Mouse (Mus musculus): Measurements from ENCODE around the gene Traf3ip3. TPM values are rescaled to one million over a fixed set of nuclear protein-coding genes. Genes with fewer than 3 reads are reported as not detected.

Gene Traf3ip3
- polyA plus RNA-seq, 1 experiment = 142 TPM

DNA sequence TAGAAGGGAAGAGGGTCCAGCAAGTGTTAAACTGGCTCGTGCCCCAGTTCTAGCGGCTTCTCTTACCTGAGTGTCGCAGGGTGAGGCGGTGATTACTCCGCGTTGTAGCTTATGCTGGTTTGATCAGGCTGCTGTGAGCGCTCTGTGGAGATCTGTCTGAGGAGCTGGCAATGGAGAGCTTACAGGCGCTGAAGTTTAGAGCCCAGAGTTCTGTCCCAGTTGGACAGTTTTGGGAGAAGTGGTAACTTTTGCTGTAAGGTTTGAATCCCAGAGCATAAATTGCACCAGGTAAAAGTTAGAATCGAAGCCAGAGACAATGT is 27.7 kb downstream of the Traf3ip3 start:
- H3K36me3 ChIP-seq (ENCODE audit: control insufficient read depth, insufficient read depth, low read length) = peaks cover 7% of the 10 kb centered on the region
- TF ChIP-seq CTCF (IDR thresholded peaks at IDR 0.05; ENCODE audit: borderline replicate concordance, control insufficient read depth, extremely low read depth, insufficient read depth, low read length, poor library complexity) = no peak
- TF ChIP-seq POLR2A (IDR thresholded peaks at IDR 0.05; ENCODE audit: control insufficient read depth, extremely low read depth, insufficient read depth, low read length, poor library complexity) = no peak
- DNase-seq = no peak
- H3K27ac ChIP-seq (ENCODE audit: control insufficient read depth, insufficient read depth, low read length) = peak overlapping the region; percentile 84
- peak overlapping the region; percentile 46 for H3K4me3 ChIP-seq (ENCODE audit: control insufficient read depth, insufficient read depth, low read length)
- no peaks in the 10 kb centered on the region for H3K27me3 ChIP-seq (ENCODE audit: control insufficient read depth, insufficient read depth, low read length)
- 13% methylated on average over 9 of the region's 9 CpGs for WGBS
- H3K4me1 ChIP-seq (replicated peaks; ENCODE audit: control insufficient read depth, insufficient read depth, low read length) = peaks cover 22% of the 10 kb centered on the region

DNA sequence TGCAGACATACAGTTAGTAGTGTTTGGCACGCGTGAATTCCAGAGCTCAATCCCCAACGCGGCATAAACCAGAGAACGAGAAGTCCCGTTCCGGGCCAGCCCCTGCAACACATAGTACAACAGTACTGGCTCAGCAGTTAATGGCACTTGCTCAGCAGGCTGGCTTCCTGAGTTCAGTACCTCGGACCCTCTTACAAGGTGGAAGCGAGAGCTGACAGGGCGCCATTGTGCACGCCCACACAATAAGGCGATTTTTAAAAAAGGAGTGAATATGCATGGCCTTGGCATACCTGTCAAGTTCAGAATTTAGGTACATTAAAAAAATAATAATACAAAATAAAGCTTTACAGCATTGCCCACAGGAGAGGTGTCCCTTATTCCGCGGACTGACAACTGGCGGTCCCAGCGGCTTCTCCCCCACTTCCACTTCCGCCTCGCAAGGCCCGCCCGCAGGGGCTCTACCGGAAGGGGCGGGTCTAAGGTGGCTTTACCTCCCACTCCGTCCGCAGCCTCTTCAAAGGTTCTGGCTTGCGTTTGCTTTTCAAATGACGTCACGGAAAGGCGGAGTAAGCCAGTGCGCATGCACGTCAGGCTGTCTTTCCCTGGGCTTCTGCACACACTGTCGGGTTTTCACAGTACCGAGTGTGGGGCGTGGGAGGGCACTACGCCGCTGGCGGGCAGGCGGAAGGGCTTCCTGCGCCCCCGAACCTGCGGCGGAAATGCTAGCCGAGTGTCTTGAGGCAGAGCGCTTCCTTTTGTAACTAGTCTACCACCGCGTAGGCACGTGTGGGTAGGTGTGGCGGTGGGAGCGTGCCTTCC is 28.3 kb downstream of the Traf3ip3 start:
- Histone ChIP-seq H3K36me3 (ENCODE audit: control insufficient read depth, insufficient read depth, low read length) (peaks cover 2% of the 10 kb centered on the region; the same call in 1 of the 2 replicates), H3K4me1 (replicated peaks; ENCODE audit: control insufficient read depth, insufficient read depth, low read length) (peaks cover 26% of the 10 kb centered on the region), H3K27ac (ENCODE audit: control insufficient read depth, insufficient read depth, low read length) (peak overlapping the region; percentile 88), H3K27me3 (ENCODE audit: control insufficient read depth, insufficient read depth, low read length) (no peaks in the 10 kb centered on the region), H3K4me3 (ENCODE audit: control insufficient read depth, insufficient read depth, low read length) (peak overlapping the region; percentile 90)
- WGBS = under 1% methylated on average over 48 of the region's 48 CpGs
- TF ChIP-seq CTCF (IDR thresholded peaks at IDR 0.05; ENCODE audit: borderline replicate concordance, control insufficient read depth, extremely low read depth, insufficient read depth, low read length, poor library complexity) (0 out of 2 replicates have a peak, but pooled peaks have one; percentile 49), POLR2A (IDR thresholded peaks at IDR 0.05; ENCODE audit: control insufficient read depth, extremely low read depth, insufficient read depth, low read length, poor library complexity) (peak; percentile 96)
- DNase-seq = peak; percentile 98

DNA sequence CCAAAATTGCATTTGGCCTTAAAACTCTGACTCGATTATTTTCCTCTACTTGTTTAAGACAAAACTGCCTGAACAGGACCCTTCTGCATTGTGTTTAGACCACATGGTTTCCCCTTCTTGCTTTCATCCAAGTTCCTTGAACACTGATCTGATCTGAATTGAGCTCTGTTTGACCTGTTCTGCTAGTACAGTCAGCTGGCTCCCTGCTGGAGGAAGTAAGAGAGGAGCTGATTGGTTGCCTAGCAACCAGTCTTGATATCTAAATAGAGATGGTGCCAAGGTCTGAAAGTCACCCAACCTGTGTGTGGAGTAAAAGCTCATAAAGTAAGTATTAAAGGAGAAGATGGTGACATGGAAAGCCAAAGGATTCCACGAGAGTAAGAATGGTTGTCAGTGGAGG is 31.6 kb downstream of the Traf3ip3 start:
- no peaks in the 10 kb centered on the region for H3K27me3 ChIP-seq (ENCODE audit: control insufficient read depth, insufficient read depth, low read length)
- no peaks in the 10 kb centered on the region for H3K36me3 ChIP-seq (ENCODE audit: control insufficient read depth, insufficient read depth, low read length)
- H3K4me1 ChIP-seq (replicated peaks; ENCODE audit: control insufficient read depth, insufficient read depth, low read length) = peaks cover 24% of the 10 kb centered on the region
- peak; percentile 35 for DNase-seq
- no peak for TF ChIP-seq POLR2A (IDR thresholded peaks at IDR 0.05; ENCODE audit: control insufficient read depth, extremely low read depth, insufficient read depth, low read length, poor library complexity)
- no peak for TF ChIP-seq CTCF (IDR thresholded peaks at IDR 0.05; ENCODE audit: borderline replicate concordance, control insufficient read depth, extremely low read depth, insufficient read depth, low read length, poor library complexity)
- WGBS = 59% methylated on average over 2 of the region's 2 CpGs
- H3K4me3 ChIP-seq (ENCODE audit: control insufficient read depth, insufficient read depth, low read length) = no peak overlapping the region
- H3K27ac ChIP-seq (ENCODE audit: control insufficient read depth, insufficient read depth, low read length) = peak overlapping the region; percentile 85; the same call in 1 of the 2 replicates

DNA sequence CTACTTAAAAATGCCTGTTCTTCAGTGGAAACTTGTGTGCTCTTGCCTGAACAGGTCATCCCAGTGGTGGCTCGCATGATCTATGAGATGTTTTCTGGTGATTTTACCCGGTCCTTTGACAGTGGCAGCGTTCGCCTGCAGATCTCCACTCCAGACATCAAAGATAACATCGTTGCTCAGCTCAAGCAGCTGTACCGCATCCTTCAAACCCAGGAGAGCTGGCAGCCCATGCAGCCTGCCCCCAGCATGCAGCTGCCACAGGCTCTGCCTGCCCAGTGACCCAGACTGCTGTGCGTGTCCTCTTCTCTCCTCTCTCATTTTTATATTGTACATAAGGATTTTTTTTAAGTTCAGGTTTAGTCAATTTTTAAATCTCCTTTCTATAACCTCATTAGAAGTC is 32.3 kb downstream of the Traf3ip3 start:
- Histone ChIP-seq H3K27ac (ENCODE audit: control insufficient read depth, insufficient read depth, low read length) (peak overlapping the region; percentile 85), H3K4me1 (replicated peaks; ENCODE audit: control insufficient read depth, insufficient read depth, low read length) (peaks cover 18% of the 10 kb centered on the region), H3K36me3 (ENCODE audit: control insufficient read depth, insufficient read depth, low read length) (no peaks in the 10 kb centered on the region), H3K27me3 (ENCODE audit: control insufficient read depth, insufficient read depth, low read length) (no peaks in the 10 kb centered on the region), H3K4me3 (ENCODE audit: control insufficient read depth, insufficient read depth, low read length) (no peak overlapping the region)
- DNase-seq = peak; percentile 57
- TF ChIP-seq POLR2A (IDR thresholded peaks at IDR 0.05; ENCODE audit: control insufficient read depth, extremely low read depth, insufficient read depth, low read length, poor library complexity) (no peak), CTCF (IDR thresholded peaks at IDR 0.05; ENCODE audit: borderline replicate concordance, control insufficient read depth, extremely low read depth, insufficient read depth, low read length, poor library complexity) (no peak)
- WGBS = 50% methylated on average over 7 of the region's 7 CpGs

DNA sequence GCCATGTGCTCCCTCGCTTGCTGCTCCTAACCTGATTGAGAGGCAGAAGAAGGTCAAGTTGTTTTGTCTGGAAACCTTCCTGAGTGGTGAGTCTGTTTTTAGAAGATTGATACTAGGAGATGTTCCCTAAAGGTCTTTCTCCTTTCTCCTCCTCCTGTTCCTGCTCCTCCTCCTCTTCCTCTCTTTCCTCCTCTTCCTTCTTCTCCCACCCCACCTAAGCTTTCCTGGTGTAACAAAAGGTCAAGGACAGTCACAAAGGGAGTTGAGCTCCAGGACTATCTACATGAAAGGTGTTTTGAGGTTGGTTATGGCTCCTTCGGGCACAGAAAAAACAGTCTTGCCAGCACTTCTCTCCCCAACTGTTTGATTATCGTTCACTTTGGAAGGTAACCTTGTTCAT is 33.8 kb downstream of the Traf3ip3 start, which contains the start of gene A130010J15Rik:
A130010J15Rik (plus strand) TSS at position 301 of the 400 bp plus-strand sequence.
- 95% methylated on average over 3 of the region's 3 CpGs for WGBS
- DNase-seq = no peak
- no peaks in the 10 kb centered on the region for H3K36me3 ChIP-seq (ENCODE audit: control insufficient read depth, insufficient read depth, low read length)

DNA sequence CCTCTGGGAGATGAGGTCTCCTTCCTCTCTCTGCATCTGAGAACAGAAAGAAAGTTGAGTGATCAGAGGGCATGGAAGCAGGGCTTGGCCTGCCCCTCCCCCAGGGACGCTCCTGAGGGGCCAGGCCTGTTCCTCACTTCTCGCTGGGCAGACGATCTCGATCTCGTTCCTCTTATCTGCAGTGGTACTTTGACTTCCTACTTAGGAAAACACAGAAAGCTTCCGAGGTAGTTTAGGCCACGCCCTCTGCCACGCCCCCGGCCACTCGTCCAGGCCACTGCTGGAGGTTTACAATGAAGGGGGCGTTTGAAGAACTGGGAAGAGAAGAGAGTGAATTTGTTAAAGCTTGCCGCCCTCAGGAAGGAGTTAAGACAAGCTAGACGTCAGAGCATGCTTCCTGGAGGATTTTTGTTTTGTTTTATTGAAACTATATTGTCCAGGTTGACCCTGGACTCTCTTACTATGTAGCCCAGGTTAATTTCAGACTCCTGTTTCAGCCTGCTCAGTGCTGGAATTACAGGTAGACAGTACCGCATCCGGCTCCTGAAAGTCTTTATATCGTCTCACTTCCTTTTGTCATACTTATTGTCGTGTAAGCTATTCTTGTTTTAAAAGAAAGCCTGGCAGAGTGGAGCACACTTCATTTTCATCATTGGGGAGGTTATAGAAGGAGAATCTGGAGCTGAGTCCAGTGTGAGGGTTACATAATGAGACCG is 41.0 kb downstream of the Traf3ip3 start:
- Histone ChIP-seq H3K4me3 (ENCODE audit: control insufficient read depth, insufficient read depth, low read length) (peak overlapping the region; percentile 7; the same call in 1 of the 2 replicates), H3K27ac (ENCODE audit: control insufficient read depth, insufficient read depth, low read length) (peak overlapping the region; percentile 91), H3K4me1 (replicated peaks; ENCODE audit: control insufficient read depth, insufficient read depth, low read length) (peaks cover 26% of the 10 kb centered on the region), H3K27me3 (ENCODE audit: control insufficient read depth, insufficient read depth, low read length) (no peaks in the 10 kb centered on the region), H3K36me3 (ENCODE audit: control insufficient read depth, insufficient read depth, low read length) (no peaks in the 10 kb centered on the region)
- TF ChIP-seq POLR2A (IDR thresholded peaks at IDR 0.05; ENCODE audit: control insufficient read depth, extremely low read depth, insufficient read depth, low read length, poor library complexity) = no peak
- TF ChIP-seq CTCF (IDR thresholded peaks at IDR 0.05; ENCODE audit: borderline replicate concordance, control insufficient read depth, extremely low read depth, insufficient read depth, low read length, poor library complexity) = no peak
- WGBS = 23% methylated on average over 18 of the region's 18 CpGs
- peak; percentile 68 for DNase-seq

More for the DNA sequence above, 33.8 kb downstream of the Traf3ip3 start, which contains the start of gene A130010J15Rik:
- H3K4me3 ChIP-seq (ENCODE audit: control insufficient read depth, insufficient read depth, low read length) = no peak within 1 kb of the TSS
- H3K27me3 ChIP-seq (ENCODE audit: control insufficient read depth, insufficient read depth, low read length) = no peaks in the 10 kb centered on the region
- no peak for TF ChIP-seq POLR2A (IDR thresholded peaks at IDR 0.05; ENCODE audit: control insufficient read depth, extremely low read depth, insufficient read depth, low read length, poor library complexity)
- TF ChIP-seq CTCF (IDR thresholded peaks at IDR 0.05; ENCODE audit: borderline replicate concordance, control insufficient read depth, extremely low read depth, insufficient read depth, low read length, poor library complexity) = no peak
- H3K27ac ChIP-seq (ENCODE audit: control insufficient read depth, insufficient read depth, low read length) = no peak within 1 kb of the TSS; the same call in 1 of the 2 replicates
- H3K4me1 ChIP-seq (replicated peaks; ENCODE audit: control insufficient read depth, insufficient read depth, low read length) = peaks cover 18% of the 10 kb centered on the region
